10 mouse cellular contexts compared by ENCODE assay signal in the genomic region with DNA sequence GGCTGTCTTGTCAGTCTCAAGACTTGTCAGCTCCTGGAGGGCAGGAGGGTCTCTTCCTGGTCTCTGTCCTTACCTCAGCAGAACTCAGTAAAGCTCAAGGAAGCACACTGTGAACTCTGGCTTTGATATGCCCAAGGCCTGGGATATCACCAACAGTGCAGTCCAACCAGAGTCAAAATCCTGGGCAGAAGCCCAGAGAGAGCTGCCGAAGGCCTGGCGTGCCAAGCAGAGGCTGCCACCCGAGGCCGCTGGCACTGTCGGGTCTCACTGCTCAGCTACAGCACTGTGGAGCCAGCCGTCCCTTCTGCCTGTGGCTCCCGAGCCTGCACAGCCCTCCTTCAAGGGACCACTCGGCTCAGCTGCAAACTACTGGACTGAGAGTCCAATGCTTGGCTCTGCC. TPM values are rescaled to one million over a fixed set of nuclear protein-coding genes. Genes with fewer than 3 reads are reported as not detected.
DNase-seq lines count a peak whose midpoint lies in the region; ATAC-seq and TF ChIP-seq lines count a peak whose summit lies in the region.
"Had no signal": no experiment of that assay in that cellular context is flagged by ENCODE, and none has a peak within 500 bp of the region (broad histone marks: within the 10 kb centered on the region; RNA-seq: fewer than 3 reads in every experiment).

No protein-coding gene starts in this region.

- no peak overlapping the region for H3K27ac ChIP-seq in midbrain, postnatal 0 days (ENCODE audit: low read depth, low read length)
- H3K27ac ChIP-seq in midbrain, embryonic 16.5 days (ENCODE audit: low read length) = no peak overlapping the region
- H3K27ac ChIP-seq: neural tube, embryonic 13.5 days had no signal

- no peak overlapping the region for H3K9ac ChIP-seq in midbrain, postnatal 0 days (replicated peaks; ENCODE audit: low read length, poor library complexity, severe bottlenecking)
- H3K9ac ChIP-seq in midbrain, embryonic 16.5 days (ENCODE audit: low read depth, low read length) = no peak overlapping the region
- H3K9ac ChIP-seq: liver, embryonic 13.5 days; neural tube, embryonic 13.5 days had no signal

- H3K36me3 ChIP-seq in midbrain, postnatal 0 days (ENCODE audit: insufficient read depth, low read length) = no peaks in the 10 kb centered on the region; the same call in 1 of the 2 replicates
- 0 out of 2 replicates have a peak, but pooled peaks cover 3% of the 10 kb centered on the region for H3K36me3 ChIP-seq in midbrain, embryonic 16.5 days (ENCODE audit: control insufficient read depth, insufficient read depth, low read length)
- H3K36me3 ChIP-seq: neural tube, embryonic 13.5 days had no signal

- TF ChIP-seq CTCF in midbrain, postnatal 0 days (IDR thresholded peaks at IDR 0.05) = no peak

- WGBS in midbrain, postnatal 0 days = 77% methylated on average over 8 of the region's 8 CpGs
- 81% methylated on average over 8 of the region's 8 CpGs for WGBS in midbrain, embryonic 16.5 days

- H3K27me3 ChIP-seq in midbrain, postnatal 0 days (ENCODE audit: insufficient read depth, low read length) = no peaks in the 10 kb centered on the region
- H3K27me3 ChIP-seq in midbrain, embryonic 16.5 days (ENCODE audit: control insufficient read depth, insufficient read depth, low read depth, low read length) = no peaks in the 10 kb centered on the region
- H3K27me3 ChIP-seq: liver, embryonic 13.5 days; neural tube, embryonic 13.5 days had no signal

- no peak overlapping the region for H3K4me2 ChIP-seq in midbrain, postnatal 0 days (ENCODE audit: low read depth, low read length, poor library complexity, severe bottlenecking)
- H3K4me2 ChIP-seq in midbrain, embryonic 16.5 days (ENCODE audit: low read length) = no peak overlapping the region
- H3K4me2 ChIP-seq: liver, embryonic 13.5 days; neural tube, embryonic 13.5 days had no signal

- ATAC-seq in midbrain, postnatal 0 days (ENCODE audit: low FRiP score) = 0 out of 2 replicates have a peak, but pooled peaks have one; percentile 56
- ATAC-seq in midbrain, embryonic 16.5 days = no peak

- DNase-seq in heart, adult 11 months = peak; percentile 98
- DNase-seq in heart, adult 8-10 months (ENCODE audit: low spot score) = no peak
- DNase-seq in midbrain, postnatal 0 days (ENCODE audit: low spot score) = peak; percentile 72
- DNase-seq in gastrocnemius, adult 8-10 months (ENCODE audit: low spot score in 2 of 2) = peak; percentile 67 to 81
- DNase-seq in skeletal muscle tissue, adult 2 months (ENCODE audit: low read depth, low spot score) = peak; percentile 88
- no peak for DNase-seq in thymus, postnatal 0 days (ENCODE audit: low spot score)
- DNase-seq in frontal cortex, postnatal 36 days (ENCODE audit: low spot score in 2 of 2) = no peak
- DNase-seq: liver, embryonic 13.5 days had no signal

- peaks cover 7% of the 10 kb centered on the region; the same call in 1 of the 2 replicates for H3K4me1 ChIP-seq in midbrain, postnatal 0 days (ENCODE audit: insufficient read depth, low read length)
- H3K4me1 ChIP-seq in midbrain, embryonic 16.5 days (ENCODE audit: control insufficient read depth, insufficient read depth, low read length) = peaks cover 9% of the 10 kb centered on the region

- H3K4me3 ChIP-seq in midbrain, postnatal 0 days (ENCODE audit: low read depth, low read length) = no peak overlapping the region
- H3K4me3 ChIP-seq in midbrain, embryonic 16.5 days (ENCODE audit: low read depth, low read length) = no peak overlapping the region
- H3K4me3 ChIP-seq: liver, embryonic 13.5 days; neural tube, embryonic 13.5 days had no signal

- H3K9me3 ChIP-seq in midbrain, postnatal 0 days (ENCODE audit: low read length) = no peaks in the 10 kb centered on the region
- no peaks in the 10 kb centered on the region for H3K9me3 ChIP-seq in midbrain, embryonic 16.5 days (replicated peaks; ENCODE audit: control insufficient read depth, low read length, poor library complexity, severe bottlenecking)
- H3K9me3 ChIP-seq: liver, embryonic 13.5 days; neural tube, embryonic 13.5 days had no signal

RNA-seq across cellular contexts. Expression of a gene that starts 38.3 kb away (rescaled TPM):
- 10 to 100 TPM; 39.8 to 52.2 (median 44.5) TPM for total RNA-seq in heart, adult 8-10 months (2022)
- total RNA-seq in midbrain, postnatal 0 days (2014; rRNA removed) = 48.1 and 66.2 TPM in 2 replicates
- 8.6 and 10.1 TPM in 2 replicates for polyA plus RNA-seq in midbrain, postnatal 0 days (2015; fragmentation: Nextera tagmentation; extraction: Ambion mirVana)
- polyA plus RNA-seq in midbrain, embryonic 16.5 days (2015; fragmentation: Nextera tagmentation; extraction: Ambion mirVana) = 9.6 and 10.9 TPM in 2 replicates
- total RNA-seq in gastrocnemius, adult 8-10 months (2022) = 10 to 100 TPM; 19.3 to 22.4 (median 20.8) TPM
- polyA plus RNA-seq in thymus, postnatal 0 days (2015; fragmentation: Nextera tagmentation; extraction: Ambion mirVana) = 22.6 and 33.9 TPM in 2 replicates

Comparison
In these comparisons a context has a peak if more than half of its experiments do, and no peak if none do; other contexts are left out.
1. DNase-seq: peak in heart, adult 11 months (single experiment), midbrain, postnatal 0 days (single experiment), gastrocnemius, adult 8-10 months (2 of 2) and skeletal muscle tissue, adult 2 months (single experiment); none in heart, adult 8-10 months (single experiment), thymus, postnatal 0 days (single experiment) and frontal cortex, postnatal 36 days (0 of 2).